Mouse (Mus musculus): ENCODE results near the gene Stat5b.

Stat5b gene

DNA sequence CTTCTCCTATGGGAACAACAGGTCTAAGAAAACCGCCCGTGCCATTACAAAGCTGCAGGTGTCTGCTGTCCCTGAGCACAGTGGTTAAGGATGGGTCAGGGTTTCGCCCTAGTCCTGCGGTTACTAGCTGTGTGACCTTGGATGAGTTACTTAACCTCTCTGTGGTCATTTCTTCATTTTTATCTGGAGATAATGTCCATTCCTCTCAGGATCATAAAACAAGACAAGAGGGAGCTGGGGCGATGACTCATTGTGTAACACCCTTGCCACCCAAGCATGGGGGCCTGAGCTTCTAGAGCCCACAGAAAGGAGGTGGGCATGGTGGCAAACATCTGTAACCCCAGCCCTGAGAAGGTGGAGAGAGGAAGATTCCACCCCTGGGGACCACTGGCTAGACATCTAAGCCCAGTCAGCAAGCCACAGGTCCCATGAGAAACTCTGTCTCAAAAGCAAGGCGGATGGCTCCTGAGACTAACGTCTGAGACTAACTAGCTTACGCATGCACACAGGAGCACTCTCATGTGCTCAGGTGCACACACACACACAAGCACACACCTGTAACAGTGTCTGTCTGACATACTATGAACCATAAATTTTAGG lies 7.4 kb downstream of the Stat5b start:
- DNase-seq (ENCODE audit: extremely low spot score) = no peak

DNA sequence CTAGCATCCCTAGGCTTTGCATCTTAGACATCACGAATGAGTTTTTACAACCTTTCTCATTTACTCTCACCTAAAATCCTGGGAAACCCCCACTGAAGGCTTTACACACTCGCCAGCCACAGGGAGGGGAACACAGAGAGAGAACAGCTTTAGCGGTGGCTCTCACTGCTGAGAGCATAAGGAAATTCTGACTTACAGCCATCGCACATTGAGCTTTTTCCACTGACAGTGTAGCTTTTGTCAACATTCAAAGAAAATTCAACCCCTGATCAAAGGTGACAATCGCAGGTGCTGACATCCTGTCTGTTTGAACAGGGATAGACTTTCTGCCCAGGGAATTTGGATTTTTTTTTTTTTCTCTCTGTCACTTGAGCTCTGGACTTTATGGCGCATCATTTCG lies 8.5 kb downstream of the Stat5b start:
- no peak for DNase-seq (ENCODE audit: extremely low spot score)

DNA sequence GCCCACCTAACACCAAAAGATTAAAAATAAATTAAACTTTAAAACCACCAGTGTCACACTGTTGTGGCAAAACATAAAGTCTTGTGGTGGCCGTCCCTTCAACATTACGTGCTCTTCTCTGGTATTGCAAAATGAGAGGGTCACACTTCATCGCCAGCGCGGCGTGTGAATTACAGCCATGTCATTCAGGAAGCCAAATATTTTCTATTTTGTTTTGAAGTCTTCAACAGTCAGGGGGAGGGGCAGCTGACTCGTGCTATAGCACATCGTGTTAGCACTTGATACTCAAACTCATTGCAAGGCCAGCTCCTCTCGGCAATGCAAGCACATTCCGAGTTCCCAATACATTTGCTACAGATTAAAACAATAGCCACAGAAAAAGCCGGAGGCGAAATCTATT lies 9.7 kb downstream of the Stat5b start:
- DNase-seq (ENCODE audit: extremely low spot score) = no peak

DNA sequence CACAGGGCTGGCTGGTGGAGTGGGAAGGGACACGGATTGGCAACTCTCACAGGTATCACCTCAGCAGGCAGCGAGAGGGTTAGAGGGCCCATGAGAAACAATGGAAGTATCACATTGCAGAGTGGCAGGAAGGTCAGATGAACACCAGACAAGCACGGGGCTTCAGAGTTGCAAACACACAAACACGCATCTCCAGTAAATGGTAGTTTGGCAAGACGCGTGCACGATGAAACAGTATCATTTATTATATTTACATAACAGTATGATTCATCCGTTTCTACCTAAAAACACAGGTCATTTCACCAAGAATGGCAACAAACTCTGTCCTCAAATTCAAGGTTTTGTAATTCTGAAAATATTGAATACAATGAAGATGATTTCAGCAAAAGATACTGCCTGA lies 11.0 kb downstream of the Stat5b start:
- no peak for DNase-seq (ENCODE audit: extremely low spot score)

DNA sequence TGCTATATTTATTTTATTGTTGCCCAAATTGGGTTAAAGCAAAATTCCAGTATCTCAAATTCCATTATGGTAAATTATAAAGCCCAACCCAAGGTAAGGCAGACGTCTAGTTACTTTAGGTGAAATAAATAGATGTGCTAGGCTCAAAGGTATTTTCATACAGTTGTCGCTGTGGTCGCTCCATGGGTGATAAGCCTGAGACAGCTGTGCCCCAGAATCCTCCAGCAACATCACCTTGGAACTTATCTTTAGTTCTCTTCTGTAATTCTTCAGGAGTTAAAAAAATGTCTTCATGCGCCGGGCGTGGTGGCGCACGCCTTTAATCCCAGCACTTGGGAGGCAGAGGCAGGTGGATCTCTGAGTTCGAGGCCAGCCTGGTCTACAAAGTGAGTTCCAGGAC lies 11.6 kb downstream of the Stat5b start:
- DNase-seq (ENCODE audit: extremely low spot score) = no peak

DNA sequence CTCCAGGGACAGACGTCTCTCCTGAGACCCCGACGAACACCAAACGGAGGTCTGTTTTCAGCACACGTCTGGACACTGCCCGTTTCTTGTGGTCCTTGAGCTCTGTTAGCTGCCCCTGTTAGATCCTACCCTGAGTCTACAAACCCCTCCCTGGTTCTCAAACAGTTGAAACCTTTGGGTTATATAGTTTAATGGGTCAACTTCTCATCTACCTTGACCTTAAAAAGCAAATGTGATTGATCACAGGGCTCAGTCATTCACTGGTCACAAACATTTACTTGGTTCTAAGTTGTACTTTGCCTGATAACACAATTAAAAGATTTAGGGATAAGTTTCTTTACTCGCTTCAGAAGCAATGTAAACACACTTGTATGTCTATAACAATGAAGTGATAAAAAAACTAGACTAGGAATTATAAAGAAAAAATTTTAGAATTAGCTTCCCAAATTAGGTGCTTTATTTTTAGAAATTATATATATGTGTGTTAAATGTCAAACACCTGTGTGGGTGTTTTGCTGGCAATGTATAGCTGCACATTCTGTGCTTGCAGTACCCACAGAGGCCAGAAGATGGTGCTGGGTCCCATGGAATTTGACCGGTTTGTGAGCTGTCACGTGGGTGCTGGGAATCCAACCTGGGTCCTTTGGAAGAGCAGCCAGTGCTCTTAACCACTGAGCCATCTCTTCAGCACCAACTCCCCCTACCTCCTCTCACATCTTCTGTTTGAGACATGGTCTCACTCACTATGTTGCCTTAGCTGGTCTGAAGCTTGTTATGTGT lies 13.4 kb downstream of the Stat5b start:
- DNase-seq (ENCODE audit: extremely low spot score) = no peak

DNA sequence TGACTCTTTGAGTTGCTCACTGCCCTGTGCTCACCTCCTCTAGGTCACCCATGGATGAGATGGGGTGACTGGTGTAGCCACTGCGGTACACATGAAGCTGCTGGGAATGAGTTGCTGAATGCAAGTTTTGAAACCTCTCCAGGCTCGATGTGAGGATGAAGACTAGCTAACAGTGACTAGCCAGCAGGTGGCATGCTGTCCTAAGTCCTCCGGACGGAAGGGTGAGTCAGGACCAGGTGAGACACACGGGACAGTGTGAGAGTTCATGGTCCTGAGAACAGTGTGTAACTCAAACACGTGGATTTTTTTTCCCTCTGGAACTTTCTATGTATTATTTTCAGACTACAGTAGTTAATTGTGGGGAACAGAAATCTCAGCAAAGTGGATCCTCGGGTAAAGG lies 17.1 kb downstream of the Stat5b start:
- DNase-seq (ENCODE audit: extremely low spot score) = no peak

DNA sequence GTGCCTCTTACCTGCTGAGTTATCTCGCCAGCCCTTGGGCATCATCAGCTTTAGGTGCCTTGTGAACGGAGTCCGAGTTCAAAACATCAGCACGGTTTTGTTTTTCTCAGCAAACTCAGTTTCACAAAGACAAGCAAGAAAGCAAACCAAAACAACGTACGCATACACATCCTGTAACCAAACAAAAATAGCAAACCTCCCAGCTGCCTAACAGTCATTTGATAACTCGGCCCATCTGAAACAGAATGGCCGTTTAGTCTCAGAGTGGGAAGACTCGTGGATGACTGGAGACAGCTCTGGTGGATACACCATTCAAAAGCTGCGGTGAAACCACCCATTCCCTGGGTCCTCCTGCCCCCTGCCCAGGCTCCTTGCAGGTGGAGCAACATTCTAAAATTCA lies 19.1 kb downstream of the Stat5b start:
- DNase-seq (ENCODE audit: extremely low spot score) = no peak

DNA sequence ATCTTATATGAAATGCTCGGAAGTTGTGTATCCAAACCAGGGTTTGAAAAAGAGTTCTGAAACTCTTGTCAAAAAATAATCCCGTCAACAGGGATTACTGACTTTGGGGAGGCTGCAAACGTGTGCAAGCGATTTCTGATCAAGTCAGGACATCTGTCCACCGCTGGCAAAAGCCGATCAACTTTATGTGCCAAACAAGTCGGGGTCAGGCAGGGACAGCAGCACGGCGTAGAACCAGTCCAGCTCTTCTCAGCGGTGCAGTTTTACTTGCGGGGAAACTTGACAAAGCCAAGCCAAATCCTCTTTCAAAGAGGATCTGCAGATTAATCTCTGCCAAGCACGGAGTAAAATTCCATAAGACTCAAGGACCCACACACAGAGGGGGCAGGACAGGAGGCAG lies 20.8 kb downstream of the Stat5b start:
- no peak for DNase-seq (ENCODE audit: extremely low spot score)

DNA sequence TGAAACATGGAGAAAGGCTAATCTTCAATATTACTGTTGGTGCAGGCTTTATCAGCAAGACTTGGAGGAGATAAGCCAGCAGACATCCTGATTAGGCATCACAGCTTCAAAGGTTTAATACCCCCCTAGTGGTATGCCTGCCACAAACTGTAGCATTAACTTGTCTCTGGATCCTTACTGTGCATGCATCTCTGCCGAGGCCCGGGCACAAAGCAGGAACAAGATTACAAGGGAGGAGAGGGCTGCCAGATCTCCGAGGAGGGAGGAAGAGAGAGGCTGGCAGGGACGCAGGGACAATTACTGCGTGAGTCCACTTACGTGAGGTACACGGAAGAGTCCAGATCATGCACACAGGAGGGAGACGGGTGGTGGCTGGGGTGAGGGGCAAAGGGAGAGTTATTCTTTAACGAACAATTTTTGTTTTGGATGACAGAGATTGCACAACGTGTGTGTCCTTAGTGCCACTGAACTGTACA lies 21.8 kb downstream of the Stat5b start:
- DNase-seq (ENCODE audit: extremely low spot score) = no peak

DNA sequence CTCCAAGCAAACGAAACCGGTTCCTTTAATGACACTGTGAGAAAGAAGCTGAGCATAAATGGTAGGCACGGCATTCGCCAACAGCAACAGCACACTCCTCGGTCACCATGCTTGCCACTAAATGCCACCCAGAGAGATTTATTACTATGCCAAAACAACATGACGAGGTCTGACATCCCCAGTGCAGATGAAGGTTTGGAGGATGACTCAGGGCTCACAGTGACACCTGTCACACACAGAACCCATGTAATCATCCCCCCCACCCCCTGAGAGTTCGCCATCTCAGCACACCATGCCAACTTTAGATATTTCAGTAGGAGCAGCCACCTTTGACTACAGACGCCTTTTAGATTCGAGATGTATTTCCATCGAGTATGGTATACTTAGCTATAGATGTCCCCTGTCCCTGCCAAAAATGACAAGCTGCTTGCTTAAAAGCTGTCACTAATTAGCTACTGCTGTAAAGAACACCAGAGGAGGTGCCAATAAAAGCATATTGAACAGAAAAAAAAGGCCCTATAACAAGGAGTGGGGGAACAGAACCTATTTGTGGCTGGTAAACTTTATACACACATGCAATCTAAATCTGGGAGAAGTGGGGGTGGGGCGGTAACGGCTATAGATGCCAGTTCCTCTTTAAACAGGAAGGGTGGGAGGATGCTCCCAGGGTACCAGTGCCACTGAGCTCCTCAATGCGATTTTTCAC lies 24.2 kb downstream of the Stat5b start:
- DNase-seq (ENCODE audit: extremely low spot score) = no peak

DNA sequence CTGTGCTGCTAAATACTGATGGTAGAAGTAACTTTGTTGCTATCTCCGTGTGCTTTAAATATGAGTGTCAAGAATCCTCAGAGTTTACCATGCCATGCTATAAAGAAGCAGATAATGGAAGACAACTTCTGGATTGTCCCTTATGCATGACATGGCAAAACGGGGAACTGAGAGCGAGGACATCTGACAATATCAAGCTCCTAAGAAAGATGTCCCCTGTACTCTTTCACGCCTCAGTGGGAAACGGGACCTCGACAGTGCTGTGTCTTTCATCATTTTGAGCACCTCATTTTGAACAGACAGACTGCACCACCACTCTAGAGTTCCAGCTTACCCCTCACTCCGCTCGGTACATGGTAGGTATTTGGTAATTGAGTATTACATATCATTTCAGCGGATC lies 25.1 kb downstream of the Stat5b start:
- no peak for DNase-seq (ENCODE audit: extremely low spot score)

DNA sequence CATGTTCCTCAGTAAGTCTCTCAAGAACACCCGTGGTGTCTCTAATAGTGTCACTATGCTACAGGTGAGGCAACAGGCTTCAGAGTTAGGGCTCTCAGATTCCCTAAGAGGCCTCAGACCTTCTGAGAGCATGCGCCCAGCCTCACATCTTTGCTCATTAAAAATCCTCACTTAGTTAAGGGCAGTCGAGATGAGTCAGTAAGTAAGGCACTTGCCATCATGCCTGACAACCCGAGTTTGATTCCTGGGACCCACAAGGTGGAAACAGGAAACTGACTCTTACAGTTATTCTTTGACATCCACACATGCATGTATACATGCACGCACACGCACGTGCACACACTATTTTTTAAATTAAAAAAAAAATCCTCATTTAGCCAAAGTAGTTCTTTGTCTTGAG lies 26.0 kb downstream of the Stat5b start:
- DNase-seq (ENCODE audit: extremely low spot score) = no peak

DNA sequence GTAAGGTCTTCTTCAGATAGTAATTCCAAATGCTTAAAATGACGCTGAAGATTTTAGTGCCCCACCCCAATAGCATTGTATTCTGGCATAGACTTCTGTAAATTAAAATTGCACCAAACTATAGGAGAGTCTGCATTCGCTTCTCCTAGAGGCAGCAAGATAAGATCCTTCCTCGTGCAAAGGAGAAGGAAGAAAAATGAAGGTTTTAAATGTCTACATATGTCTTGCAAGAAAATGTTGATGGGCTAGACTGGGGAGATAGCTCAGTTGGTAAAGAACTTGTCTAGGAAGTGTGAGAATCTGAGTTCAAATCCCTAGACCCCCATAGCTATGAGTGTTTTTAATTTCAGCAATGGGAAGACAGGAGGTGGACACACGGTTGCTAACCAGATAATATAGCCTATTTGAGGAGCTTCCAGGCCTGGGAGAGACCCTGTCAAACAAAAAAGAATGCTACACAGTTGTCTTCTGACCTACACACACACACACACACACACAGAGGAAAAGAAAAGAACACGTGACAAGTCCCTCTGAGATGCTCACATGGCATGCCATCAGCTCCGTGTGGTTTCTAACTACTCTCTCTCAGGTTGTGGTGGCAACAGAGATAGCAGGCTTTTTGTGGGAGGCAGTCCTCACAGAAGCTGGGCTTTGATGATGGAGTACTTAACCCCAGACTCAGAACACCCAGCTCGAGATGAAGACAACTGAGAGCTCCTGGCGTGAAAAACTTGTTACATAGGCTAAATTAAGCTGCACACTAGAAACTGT lies 26.8 kb downstream of the Stat5b start:
- DNase-seq (ENCODE audit: extremely low spot score) = no peak

DNA sequence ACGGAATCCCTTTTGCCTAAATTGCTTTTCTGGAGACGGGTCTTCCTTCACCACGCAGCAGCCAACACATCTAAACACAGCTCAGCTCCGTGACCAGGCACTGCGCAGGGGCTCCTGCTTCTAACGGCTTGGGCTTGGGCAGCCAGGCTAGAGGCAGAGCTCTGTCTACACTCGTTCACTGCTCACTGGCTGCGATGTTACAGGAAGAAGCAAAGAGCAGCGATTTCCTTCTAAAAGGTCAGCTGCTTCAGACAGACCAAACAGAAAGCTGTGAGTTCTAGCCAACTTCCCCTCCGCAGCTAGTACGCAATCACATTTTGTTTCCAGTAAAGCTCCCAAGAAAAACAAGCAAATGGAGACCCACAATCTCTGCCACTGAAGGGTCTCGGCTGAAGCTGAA lies 28.2 kb downstream of the Stat5b start:
- DNase-seq (ENCODE audit: extremely low spot score) = no peak

DNA sequence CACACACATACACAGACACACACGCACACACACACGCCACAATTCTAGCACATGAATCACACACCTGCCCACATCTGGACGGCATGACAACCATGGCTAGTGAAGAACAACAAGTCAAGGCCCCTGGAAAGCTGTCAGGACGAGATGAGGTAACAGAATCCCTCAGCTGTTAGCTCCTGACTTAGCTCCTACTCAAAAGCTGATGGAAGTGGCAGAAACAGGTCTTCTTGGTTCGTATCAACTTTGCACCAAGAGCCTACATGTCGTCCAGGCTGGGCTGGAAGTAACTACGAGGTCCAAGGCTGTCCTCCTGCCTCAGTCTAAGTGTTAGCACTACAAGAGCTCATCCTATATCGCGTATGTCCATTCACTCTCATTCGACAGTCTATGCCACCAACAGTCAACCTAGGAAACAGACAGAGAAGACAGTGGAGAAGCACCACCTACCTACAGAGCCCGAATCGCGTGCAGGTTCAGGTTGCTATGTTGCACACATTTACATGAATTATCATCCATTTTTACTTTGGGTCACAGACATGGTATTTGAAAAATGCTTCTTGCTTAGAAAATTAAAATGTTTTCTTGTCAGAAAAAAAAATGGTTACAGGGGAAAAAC lies 28.8 kb downstream of the Stat5b start:
- no peak for DNase-seq (ENCODE audit: extremely low spot score)

DNA sequence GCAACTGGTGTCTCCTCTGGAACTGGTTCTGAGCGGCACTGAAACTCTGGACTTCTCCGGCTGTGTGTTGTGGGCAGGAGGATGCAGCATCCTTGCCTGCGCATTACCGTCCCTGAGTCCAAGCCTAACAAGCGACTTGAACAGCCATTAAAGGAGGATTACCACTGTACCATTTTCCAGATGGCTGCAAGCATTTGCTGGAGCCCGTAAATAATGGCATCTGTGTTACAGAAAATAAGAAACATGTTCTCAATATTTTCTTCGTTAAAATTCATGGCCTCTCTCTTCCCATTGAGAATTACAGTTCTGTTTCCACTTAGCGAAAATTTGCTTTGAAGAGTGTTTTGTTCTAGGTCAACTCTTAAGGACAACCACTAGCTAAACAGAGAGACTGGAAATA lies 30.5 kb downstream of the Stat5b start:
- no peak for DNase-seq (ENCODE audit: extremely low spot score)

DNA sequence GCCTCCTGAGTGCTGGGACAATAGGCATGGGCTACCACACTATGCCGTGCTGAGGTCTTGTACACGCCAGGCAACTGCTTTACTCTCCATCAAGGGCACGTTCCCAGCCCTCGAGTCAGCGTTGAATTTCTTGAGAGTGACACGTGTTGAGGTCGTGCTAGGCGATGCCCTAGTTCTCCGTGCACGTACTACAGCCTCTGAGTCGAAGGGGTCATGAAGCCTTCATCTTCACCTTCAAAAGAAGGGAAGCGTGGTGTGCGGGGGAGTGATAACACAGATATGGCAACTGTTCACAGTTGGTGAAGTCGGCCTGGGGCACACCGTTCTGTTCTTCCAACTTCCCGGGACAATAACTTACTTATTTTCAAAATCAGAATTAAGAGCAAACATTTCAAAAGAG lies 30.9 kb downstream of the Stat5b start:
- no peak for DNase-seq (ENCODE audit: extremely low spot score)

DNA sequence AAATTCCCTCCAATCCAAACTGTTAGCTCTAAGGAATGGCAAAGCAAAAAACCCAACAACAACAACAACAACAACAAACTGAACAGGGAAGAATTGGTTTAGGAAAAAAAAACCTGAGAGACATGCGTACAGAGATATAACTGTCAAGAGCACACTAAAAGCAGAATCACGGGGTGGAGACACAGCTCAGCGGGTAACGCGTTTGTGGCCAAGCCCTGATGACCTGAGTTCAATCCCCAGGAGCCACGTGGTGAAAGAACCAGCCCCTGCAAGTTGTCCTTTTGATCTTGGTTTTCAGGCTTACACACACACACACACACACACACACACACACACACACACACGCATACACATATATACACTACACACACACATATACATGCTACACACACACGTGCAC lies 31.5 kb downstream of the Stat5b start:
- DNase-seq (ENCODE audit: extremely low spot score) = no peak

DNA sequence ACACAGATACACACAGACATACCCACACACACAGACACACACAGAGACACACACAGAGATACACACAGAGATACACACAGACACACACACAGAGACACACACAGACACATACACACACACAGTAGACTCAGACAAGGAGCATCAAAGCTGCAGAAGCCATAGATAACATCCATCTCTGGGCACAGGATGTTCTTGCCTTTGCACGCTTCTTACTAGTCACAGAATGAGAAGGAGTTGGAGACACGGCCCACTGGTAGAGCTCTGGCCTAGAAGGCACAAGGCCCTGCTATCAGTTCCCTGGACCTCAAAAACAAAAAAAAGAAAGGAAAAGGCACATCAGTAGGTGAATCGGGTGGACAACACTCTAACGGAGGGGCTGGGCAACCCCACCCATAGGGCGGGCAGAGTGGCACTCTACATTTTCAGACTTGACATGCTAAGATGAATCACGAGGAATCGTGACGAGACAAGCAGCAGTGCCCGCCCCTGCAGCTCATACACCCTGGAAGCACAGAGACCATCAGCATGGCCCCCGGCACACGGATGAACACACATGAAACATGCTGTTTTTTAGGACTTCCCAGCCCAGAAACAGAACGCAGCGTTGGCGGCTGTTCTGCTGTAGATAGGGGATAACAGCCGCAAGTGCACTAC lies 32.0 kb downstream of the Stat5b start:
- no peak for DNase-seq (ENCODE audit: extremely low spot score)

DNA sequence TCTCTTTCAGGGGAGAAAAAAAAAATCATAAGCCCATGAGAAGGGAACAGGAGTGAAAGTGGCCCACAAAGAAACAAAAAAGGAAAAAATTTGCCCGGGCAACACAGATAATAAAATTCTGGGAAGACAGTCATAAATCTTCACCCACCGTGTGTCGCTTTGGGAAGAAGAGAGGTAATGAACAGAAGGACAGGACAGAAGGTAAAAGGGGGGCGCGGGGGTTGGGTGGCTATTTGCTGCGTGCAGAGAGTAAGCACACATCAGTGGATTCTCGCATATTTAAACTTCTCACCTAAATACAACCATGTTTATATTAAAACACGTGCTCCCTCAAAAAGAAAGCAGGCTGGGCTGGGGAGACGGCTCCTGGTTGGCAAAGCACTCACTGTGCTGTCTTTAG lies 33.2 kb downstream of the Stat5b start:
- DNase-seq (ENCODE audit: extremely low spot score) = no peak

All from embryo, embryonic 9.5 days (tissue).